ENCODE assay signal across 15 mouse cellular contexts in the genomic region with DNA sequence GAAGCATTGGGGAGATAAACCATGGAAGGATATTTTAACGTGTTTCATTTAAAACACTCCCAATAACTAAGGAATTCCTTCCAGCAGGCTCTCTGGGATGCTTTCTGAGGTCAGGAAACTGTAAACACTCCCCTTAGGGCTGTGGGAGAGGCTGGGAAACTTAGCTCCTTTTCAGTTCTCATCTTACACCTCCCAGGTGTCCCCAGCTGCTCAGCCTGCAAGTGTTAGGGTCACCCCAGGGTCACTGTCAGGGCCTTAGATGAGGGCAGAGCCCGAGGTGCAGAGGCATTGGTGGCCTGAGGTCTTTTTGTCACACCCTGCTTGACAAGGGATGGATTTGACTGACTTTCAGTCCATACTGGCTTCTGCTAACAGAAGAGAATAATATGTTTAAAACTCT. TPM values are rescaled to one million over a fixed set of nuclear protein-coding genes. Genes with fewer than 3 reads are reported as not detected.
DNase-seq lines count a peak whose midpoint lies in the region; ATAC-seq and TF ChIP-seq lines count a peak whose summit lies in the region.
"Had no signal": no experiment of that assay in that cellular context is flagged by ENCODE, and none has a peak within 500 bp of the region (broad histone marks: within the 10 kb centered on the region; RNA-seq: fewer than 3 reads in every experiment).

No protein-coding gene starts in this region.

- H3K4me2 ChIP-seq in intestine, embryonic 16.5 days (ENCODE audit: low read depth, low read length): no peak overlapping the region
- no peak overlapping the region for H3K4me2 ChIP-seq in stomach, postnatal 0 days (replicated peaks; ENCODE audit: low read depth)
- no peak overlapping the region for H3K4me2 ChIP-seq in forebrain, embryonic 14.5 days (ENCODE audit: low read length)
- H3K4me2 ChIP-seq: midbrain, embryonic 11.5 days; neural tube, embryonic 12.5 days had no signal

- H3K4me1 ChIP-seq in intestine, embryonic 16.5 days (ENCODE audit: control insufficient read depth, insufficient read depth, low read length): peaks cover 35% of the 10 kb centered on the region
- peaks cover 19% of the 10 kb centered on the region for H3K4me1 ChIP-seq in stomach, postnatal 0 days (replicated peaks; ENCODE audit: control insufficient read depth, insufficient read depth)
- H3K4me1 ChIP-seq in forebrain, embryonic 14.5 days (ENCODE audit: control insufficient read depth, insufficient read depth, low read length): peaks cover 7% of the 10 kb centered on the region

- WGBS in intestine, embryonic 16.5 days: 11% methylated on average over 2 of the region's 2 CpGs
- 8% methylated on average over 2 of the region's 2 CpGs for WGBS in stomach, postnatal 0 days
- 16% methylated on average over 2 of the region's 2 CpGs for WGBS in forebrain, embryonic 14.5 days

- no peak for TF ChIP-seq EP300 in stomach, postnatal 0 days (optimal IDR thresholded peaks at IDR 0.05)

- H3K27ac ChIP-seq in gastrocnemius, adult 2 months: peak overlapping the region; percentile 3; the same call in 1 of the 2 replicates
- peak overlapping the region; percentile 46 for H3K27ac ChIP-seq in intestine, embryonic 16.5 days (ENCODE audit: low read length)
- peak overlapping the region; percentile 75 for H3K27ac ChIP-seq in stomach, postnatal 0 days (replicated peaks)
- no peak overlapping the region for H3K27ac ChIP-seq in forebrain, embryonic 14.5 days (ENCODE audit: low read depth, low read length)
- H3K27ac ChIP-seq: neural tube, embryonic 12.5 days had no signal

- H3K36me3 ChIP-seq in intestine, embryonic 16.5 days (ENCODE audit: control insufficient read depth, insufficient read depth, low read length): no peaks in the 10 kb centered on the region
- no peaks in the 10 kb centered on the region for H3K36me3 ChIP-seq in stomach, postnatal 0 days (ENCODE audit: control insufficient read depth, insufficient read depth, low read length)
- H3K36me3 ChIP-seq in forebrain, embryonic 14.5 days (ENCODE audit: control insufficient read depth, insufficient read depth, low read length): no peaks in the 10 kb centered on the region
- H3K36me3 ChIP-seq: neural tube, embryonic 12.5 days had no signal

- H3K27me3 ChIP-seq in intestine, embryonic 16.5 days (replicated peaks; ENCODE audit: control insufficient read depth, insufficient read depth, low read length): no peaks in the 10 kb centered on the region
- H3K27me3 ChIP-seq in stomach, postnatal 0 days (ENCODE audit: control insufficient read depth, insufficient read depth, low read length): no peaks in the 10 kb centered on the region
- H3K27me3 ChIP-seq in forebrain, embryonic 14.5 days (replicated peaks; ENCODE audit: control insufficient read depth, insufficient read depth, low read length): no peaks in the 10 kb centered on the region
- H3K27me3 ChIP-seq: neural tube, embryonic 12.5 days had no signal

- no peak for ATAC-seq in intestine, embryonic 16.5 days
- ATAC-seq in stomach, postnatal 0 days (ENCODE audit: low FRiP score, low TSS enrichment): no peak
- ATAC-seq in forebrain, embryonic 14.5 days: no peak

- no peak overlapping the region for H3K4me3 ChIP-seq in gastrocnemius, adult 2 months
- H3K4me3 ChIP-seq in intestine, embryonic 16.5 days (ENCODE audit: low read length): no peak overlapping the region
- H3K4me3 ChIP-seq in stomach, postnatal 0 days (ENCODE audit: low read depth, low read length): no peak overlapping the region
- H3K4me3 ChIP-seq in forebrain, embryonic 14.5 days (ENCODE audit: low read depth, low read length): no peak overlapping the region
- H3K4me3 ChIP-seq: neural tube, embryonic 12.5 days had no signal

- no peak for DNase-seq in gastrocnemius, adult 2 months
- DNase-seq in gastrocnemius, postnatal 14 days: no peak
- peak; percentile 63 to 73 for DNase-seq in kidney, postnatal 4 days
- DNase-seq in kidney, adult 18-20 months: no peak
- no peak for DNase-seq in stomach, postnatal 0 days (ENCODE audit: low spot score)
- DNase-seq in forebrain, embryonic 14.5 days (ENCODE audit: low spot score): no peak
- DNase-seq in adrenal gland, adult 18-20 months (ENCODE audit: low spot score in 2 of 2): no peak
- DNase-seq: cerebellum, postnatal 14 days; gastrocnemius, postnatal 10 days; kidney, postnatal 36 days; lung, adult 18-20 months had no signal

- no peaks in the 10 kb centered on the region for H3K9me3 ChIP-seq in intestine, embryonic 16.5 days (ENCODE audit: control insufficient read depth, low read length)
- no peaks in the 10 kb centered on the region for H3K9me3 ChIP-seq in stomach, postnatal 0 days (ENCODE audit: control insufficient read depth, low read length)
- H3K9me3 ChIP-seq in forebrain, embryonic 14.5 days (replicated peaks; ENCODE audit: control insufficient read depth, low read length): no peaks in the 10 kb centered on the region
- H3K9me3 ChIP-seq: neural tube, embryonic 12.5 days had no signal

- no peak overlapping the region for H3K9ac ChIP-seq in intestine, embryonic 16.5 days (ENCODE audit: low read depth, low read length)
- peak overlapping the region; percentile 18; the same call in 1 of the 2 replicates for H3K9ac ChIP-seq in stomach, postnatal 0 days (ENCODE audit: low read length)
- H3K9ac ChIP-seq in forebrain, embryonic 14.5 days (ENCODE audit: low read length): no peak overlapping the region
- H3K9ac ChIP-seq: neural tube, embryonic 12.5 days had no signal

- no peak for TF ChIP-seq CTCF in gastrocnemius, adult 2 months (IDR thresholded peaks at IDR 0.05)
- TF ChIP-seq CTCF in stomach, postnatal 0 days (IDR thresholded peaks at IDR 0.05; ENCODE audit: low read depth): 0 out of 2 replicates have a peak, but pooled peaks have one; percentile 6

- intact Hi-C loops in gastrocnemius, adult 2 months (cut with DNase I): no loop called here
- intact Hi-C loops in gastrocnemius, postnatal 14 days (cut with DNase I; ENCODE audit: low total_unique reads): no loop called here

RNA-seq across cellular contexts. Expression of gene Parva, which starts 35.8 kb away (rescaled TPM):
- total RNA-seq in gastrocnemius, adult 2 months (2021): 10 to 100 TPM; 10.9 to 17.0 TPM
- 10 to 100 TPM; 36.1 to 41.5 TPM for total RNA-seq in gastrocnemius, postnatal 14 days (2021)
- 78.5 and 80.0 TPM in 2 replicates for polyA plus RNA-seq in intestine, embryonic 16.5 days (2015; fragmentation: Nextera tagmentation; extraction: Ambion mirVana)
- polyA plus RNA-seq in stomach, postnatal 0 days (2015; fragmentation: Nextera tagmentation; extraction: Ambion mirVana): 69.5 and 72.3 TPM in 2 replicates
- polyA plus RNA-seq in forebrain, embryonic 14.5 days (2014; fragmentation: Nextera tagmentation; extraction: Ambion mirVana): 17.4 and 22.2 TPM in 2 replicates
- total RNA-seq in adrenal gland, adult 18-20 months (2021): 10 to 100 TPM; 81.0 to 83.7 TPM
- total RNA-seq: MEL had no signal

Comparison
In these comparisons a context has a peak if more than half of its experiments do, and no peak if none do; other contexts are left out.
1. DNase-seq: peak in kidney, postnatal 4 days (2 of 2); none in gastrocnemius, adult 2 months (single experiment), gastrocnemius, postnatal 14 days (single experiment), kidney, adult 18-20 months (single experiment), stomach, postnatal 0 days (single experiment), forebrain, embryonic 14.5 days (single experiment) and adrenal gland, adult 18-20 months (0 of 2).